Mouse (Mus musculus): ENCODE measurements at regions not wholly inside any gene's neighbourhood (a gene's known extent, or its start where the extent isn't known, plus 50 kb on each side); places are given as distances from the start of the nearest gene placed in this dataset.

DNA sequence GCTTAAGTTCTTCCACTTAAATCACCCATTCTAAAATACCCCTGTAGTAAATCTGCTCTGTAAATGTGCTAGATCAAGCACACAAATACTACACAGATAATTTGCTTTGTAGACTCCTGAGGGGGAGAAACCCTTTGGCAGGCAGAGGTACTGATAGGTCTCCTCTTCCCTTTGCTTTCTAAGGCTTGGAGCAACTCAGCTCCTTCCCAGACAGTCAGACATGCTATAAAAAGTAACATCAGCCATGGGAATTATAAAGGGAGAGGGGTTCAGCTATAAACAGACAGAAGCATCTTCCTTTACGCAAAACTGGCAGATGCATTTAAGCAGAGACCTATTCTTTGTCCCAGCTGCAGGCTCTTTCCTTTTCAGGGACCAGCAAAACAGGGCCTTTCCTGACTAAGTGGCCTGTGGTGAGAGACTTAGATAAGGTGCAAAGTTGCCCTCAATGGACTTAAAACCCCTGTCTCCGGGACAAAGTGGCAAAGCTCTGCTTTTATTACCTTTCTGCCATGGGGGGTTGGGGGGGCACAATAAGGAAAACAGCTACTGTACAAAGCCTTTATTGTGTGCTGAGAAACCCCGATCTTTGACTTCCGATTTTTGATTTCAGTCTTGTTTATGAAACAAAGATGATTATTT is 231.5 kb upstream of the Hey2 start:
- Histone ChIP-seq H3K4me1 (ENCODE audit: control insufficient read depth in 1 of 2, insufficient read depth in 2 of 2) (no peaks in the 10 kb centered on the region), H3K79me2 (replicated peaks; ENCODE audit: control insufficient read depth, extremely low read depth, insufficient read depth, poor library complexity, severe bottlenecking) (no peaks in the 10 kb centered on the region), H3K9ac (ENCODE audit: insufficient read depth, low read depth) (no peak overlapping the region), H3K27me3 (replicated peaks) (no peaks in the 10 kb centered on the region), H3K4me2 (ENCODE audit: insufficient read depth, low read depth, poor library complexity, severe bottlenecking) (no peak overlapping the region), H3K36me3 (replicated peaks in 1 of 2; ENCODE audit: control insufficient read depth in 1 of 2, insufficient read depth in 1 of 2, low read length in 1 of 2) (no peaks in the 10 kb centered on the region), H3K9me3 (replicated peaks; ENCODE audit: low read length) (no peaks in the 10 kb centered on the region), H3K4me3 (replicated peaks in 1 of 3; ENCODE audit: low read depth in 2 of 3, low read length in 2 of 3, poor library complexity in 1 of 3) (no peak overlapping the region), H3K27ac (ENCODE audit: insufficient read depth, low read depth) (no peak overlapping the region)
- in situ Hi-C loops (cut with MboI; ENCODE audit: low pct_ligation_motif_present, low pct_unique_long_range_greater_than_20kb, low sequenced_read_pairs): no loop called here
- DNase-seq (ENCODE audit: extremely low read depth): no peak
- dilution Hi-C loops (cut with MboI; ENCODE audit: extremely low pct_ligation_motif_present, extremely low pct_unique_long_range_greater_than_20kb, low sequenced_read_pairs): no loop called here
- TF ChIP-seq MYC (IDR thresholded peaks at IDR 0.05; ENCODE audit: low read depth, low read length) (no peak), USF2 (conservative IDR thresholded peaks at IDR 0.05; ENCODE audit: low read depth, low read length) (no peak), MAFK (IDR thresholded peaks at IDR 0.05; ENCODE audit: insufficient replicate concordance, low read length) (no peak), ETS1 (conservative IDR thresholded peaks at IDR 0.05; ENCODE audit: low read depth, low read length) (no peak), CHD1 (IDR thresholded peaks at IDR 0.05; ENCODE audit: low read depth, low read length) (no peak), MAX (IDR thresholded peaks at IDR 0.05; ENCODE audit: low read length) (no peak), TBP (conservative IDR thresholded peaks at IDR 0.05; ENCODE audit: low read depth, low read length) (no peak), CTCF (conservative IDR thresholded peaks at IDR 0.05 in 1 of 2, IDR thresholded peaks at IDR 0.05 in 1 of 2; ENCODE audit: low read depth in 2 of 2, low read length in 2 of 2) (no peak), ZNF384 (IDR thresholded peaks at IDR 0.05; ENCODE audit: low read depth, low read length) (no peak), MAZ (IDR thresholded peaks at IDR 0.05; ENCODE audit: low read depth, low read length) (no peak), UBTF (IDR thresholded peaks at IDR 0.05; ENCODE audit: low read depth, low read length) (no peak), IRF4 (IDR thresholded peaks at IDR 0.05; ENCODE audit: low read depth, low read length) (no peak), NRF1 (IDR thresholded peaks at IDR 0.05; ENCODE audit: low read depth, low read length) (no peak), JUND (conservative IDR thresholded peaks at IDR 0.05; ENCODE audit: low read depth, low read length) (no peak), ZC3H11A (IDR thresholded peaks at IDR 0.05; ENCODE audit: low read depth, low read length) (no peak)

- TF ChIP-seq USF2 (conservative IDR thresholded peaks at IDR 0.05; ENCODE audit: low read depth, low read length) (no peak), NRF1 (IDR thresholded peaks at IDR 0.05; ENCODE audit: low read depth, low read length) (no peak), SIN3A (IDR thresholded peaks at IDR 0.05; ENCODE audit: low read length) (no peak), GABPA (IDR thresholded peaks at IDR 0.05; ENCODE audit: insufficient replicate concordance, low read depth, low read length) (no peak), KAT2A (IDR thresholded peaks at IDR 0.05; ENCODE audit: insufficient replicate concordance, low read length) (no peak), ZNF384 (IDR thresholded peaks at IDR 0.05; ENCODE audit: low read depth, low read length) (no peak), MXI1 (IDR thresholded peaks at IDR 0.05; ENCODE audit: low read depth, low read length) (no peak), NELFE (IDR thresholded peaks at IDR 0.05; ENCODE audit: low read depth, low read length) (no peak), UBTF (IDR thresholded peaks at IDR 0.05; ENCODE audit: low read depth, low read length) (no peak)
- in situ Hi-C loops (cut with MboI; ENCODE audit: low pct_ligation_motif_present, low pct_unique_long_range_greater_than_20kb, low sequenced_read_pairs): no loop called here
- H3K27ac ChIP-seq (ENCODE audit: insufficient read depth, low read depth): no peak overlapping the region
- H3K9me3 ChIP-seq (replicated peaks; ENCODE audit: low read length): no peaks in the 10 kb centered on the region
- H3K4me2 ChIP-seq (ENCODE audit: insufficient read depth, low read depth, poor library complexity, severe bottlenecking): no peak overlapping the region
- H3K79me2 ChIP-seq (replicated peaks; ENCODE audit: control insufficient read depth, extremely low read depth, insufficient read depth, poor library complexity, severe bottlenecking): no peaks in the 10 kb centered on the region
- no peaks in the 10 kb centered on the region for H3K36me3 ChIP-seq (replicated peaks in 1 of 2; ENCODE audit: control insufficient read depth in 1 of 2, insufficient read depth in 1 of 2, low read length in 1 of 2)
- DNase-seq (ENCODE audit: extremely low read depth): no peak
- H3K9ac ChIP-seq (ENCODE audit: insufficient read depth, low read depth): no peak overlapping the region
- no peaks in the 10 kb centered on the region for H3K27me3 ChIP-seq (replicated peaks)
- H3K4me1 ChIP-seq (ENCODE audit: control insufficient read depth in 1 of 2, insufficient read depth in 2 of 2): no peaks in the 10 kb centered on the region
- H3K4me3 ChIP-seq (replicated peaks in 1 of 3; ENCODE audit: low read depth in 2 of 3, low read length in 2 of 3, poor library complexity in 1 of 3): no peak overlapping the region
- dilution Hi-C loops (cut with MboI; ENCODE audit: extremely low pct_ligation_motif_present, extremely low pct_unique_long_range_greater_than_20kb, low sequenced_read_pairs): no loop called here
These were observed 226.1 kb upstream of the Hey2 start for GRCm38 (mm10) chr10:31068668-31069223.
